Comparison of ENCODE assay signal across 9 mouse cellular contexts in the genomic region with DNA sequence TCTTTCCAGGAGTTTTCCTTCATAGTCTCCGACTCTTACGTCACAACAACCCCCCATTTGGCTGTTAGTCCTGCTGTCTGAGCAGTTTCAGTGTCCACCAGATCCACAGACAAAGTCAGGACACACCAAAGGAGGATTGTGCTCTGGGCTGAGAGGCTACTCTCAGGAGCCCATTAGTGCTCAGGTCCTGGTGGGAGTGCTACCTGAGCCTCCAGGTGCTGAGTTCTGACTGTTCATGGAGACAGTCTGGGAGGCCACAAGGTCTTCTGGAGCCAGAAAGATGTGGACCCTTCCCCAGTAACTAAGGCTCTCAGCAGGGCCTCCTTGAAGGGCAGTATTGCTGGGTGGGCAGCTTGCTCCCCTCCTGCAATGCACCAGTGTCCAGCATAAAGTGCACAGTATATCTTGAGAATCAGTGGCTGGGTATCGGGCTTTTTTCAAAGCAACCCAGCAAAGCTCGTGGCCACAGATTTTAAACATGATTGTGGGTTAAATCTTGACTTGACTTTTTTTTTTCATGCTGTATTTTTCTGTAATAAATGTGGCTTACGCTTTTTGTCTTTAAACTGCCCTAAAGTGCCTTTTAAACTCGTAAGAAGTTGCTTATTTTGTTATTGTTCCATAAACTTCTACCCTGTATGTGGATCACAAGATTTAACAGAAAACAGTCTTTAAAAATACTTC. TPM values are rescaled to one million over a fixed set of nuclear protein-coding genes. Genes with fewer than 3 reads are reported as not detected.
DNase-seq lines count a peak whose midpoint lies in the region; ATAC-seq and TF ChIP-seq lines count a peak whose summit lies in the region.
"Had no signal": no experiment of that assay in that cellular context is flagged by ENCODE, and none has a peak within 500 bp of the region (broad histone marks: within the 10 kb centered on the region; RNA-seq: fewer than 3 reads in every experiment).

No protein-coding gene starts in this region.

- H3K9ac ChIP-seq in kidney, embryonic 14.5 days (ENCODE audit: low read depth, low read length), result no peak overlapping the region
- peak overlapping the region; percentile 45 for H3K9ac ChIP-seq in MEL (ENCODE audit: control insufficient read depth, low read depth, low read length, poor library complexity, severe bottlenecking)
- 0 out of 2 replicates have a peak overlapping the region, but pooled peaks have one; percentile 36 for H3K9ac ChIP-seq in embryonic facial prominence, embryonic 13.5 days
- H3K9ac ChIP-seq in liver, embryonic 14.5 days (replicated peaks), result no peak overlapping the region

- no peak for ATAC-seq in kidney, embryonic 14.5 days (ENCODE audit: low FRiP score, low TSS enrichment)
- ATAC-seq in embryonic facial prominence, embryonic 13.5 days (ENCODE audit: insufficient number of reproducible peaks, insufficient read depth, low FRiP score, low TSS enrichment, low read depth), result no peak
- no peak for ATAC-seq in liver, embryonic 14.5 days (ENCODE audit: insufficient read depth)

- no peak for TF ChIP-seq RAD21 in MEL (IDR thresholded peaks at IDR 0.05; ENCODE audit: low read depth, low read length)

- no peak overlapping the region for H3K4me3 ChIP-seq in kidney, embryonic 14.5 days (ENCODE audit: low read length)
- peak overlapping the region; percentile 33 to 64 for H3K4me3 ChIP-seq in MEL (ENCODE audit: control insufficient read depth in 1 of 2, insufficient read depth in 1 of 2, low read depth in 2 of 2, low read length in 2 of 2)
- no peak overlapping the region for H3K4me3 ChIP-seq in embryonic facial prominence, embryonic 13.5 days
- no peak overlapping the region for H3K4me3 ChIP-seq in liver, embryonic 14.5 days (ENCODE audit: insufficient read depth in 1 of 2, low read depth in 2 of 2, low read length in 2 of 2)

- TF ChIP-seq POLR2A in MEL (IDR thresholded peaks at IDR 0.05; ENCODE audit: control insufficient read depth in 1 of 2, insufficient read depth in 1 of 2, low read depth in 1 of 2, low read length in 2 of 2, poor library complexity in 1 of 2), result no peak

- no peaks in the 10 kb centered on the region for H3K9me3 ChIP-seq in kidney, embryonic 14.5 days (ENCODE audit: control insufficient read depth, low read length)
- H3K9me3 ChIP-seq in MEL (replicated peaks; ENCODE audit: insufficient read depth, low read length), result no peaks in the 10 kb centered on the region
- H3K9me3 ChIP-seq in embryonic facial prominence, embryonic 13.5 days, result no peaks in the 10 kb centered on the region
- no peaks in the 10 kb centered on the region for H3K9me3 ChIP-seq in liver, embryonic 14.5 days (ENCODE audit: control insufficient read depth, low read length)

- H3K79me2 ChIP-seq in MEL (ENCODE audit: control insufficient read depth, insufficient read depth, low read length, poor library complexity), result no peaks in the 10 kb centered on the region

- 39% methylated on average over 6 of the region's 6 CpGs for WGBS in kidney, embryonic 14.5 days
- WGBS in embryonic facial prominence, embryonic 13.5 days, result 37% methylated on average over 6 of the region's 6 CpGs
- WGBS in liver, embryonic 14.5 days (ENCODE audit: insufficient replicate concordance), result 46% methylated on average over 6 of the region's 6 CpGs

- H3K27ac ChIP-seq in kidney, embryonic 14.5 days (ENCODE audit: low read depth, low read length), result peak overlapping the region; percentile 76
- H3K27ac ChIP-seq in MEL (ENCODE audit: control insufficient read depth, low read depth, low read length), result peak overlapping the region; percentile 68
- peak overlapping the region; percentile 95 for H3K27ac ChIP-seq in embryonic facial prominence, embryonic 13.5 days
- no peak overlapping the region for H3K27ac ChIP-seq in liver, embryonic 14.5 days

- H3K4me2 ChIP-seq in kidney, embryonic 14.5 days (replicated peaks; ENCODE audit: low read depth, low read length), result no peak overlapping the region
- H3K4me2 ChIP-seq in embryonic facial prominence, embryonic 13.5 days, result peak overlapping the region; percentile 42
- H3K4me2 ChIP-seq in liver, embryonic 14.5 days (ENCODE audit: low read depth), result peak overlapping the region; percentile 46

- peaks cover 43% of the 10 kb centered on the region for H3K4me1 ChIP-seq in kidney, embryonic 14.5 days (ENCODE audit: control insufficient read depth, insufficient read depth, low read length)
- H3K4me1 ChIP-seq in MEL (ENCODE audit: control insufficient read depth in 1 of 2, insufficient read depth in 2 of 2, low read length in 2 of 2), result peaks cover 10 to 22% of the 10 kb centered on the region in 2 experiments
- peaks cover 86% of the 10 kb centered on the region for H3K4me1 ChIP-seq in embryonic facial prominence, embryonic 13.5 days
- H3K4me1 ChIP-seq in liver, embryonic 14.5 days (replicated peaks; ENCODE audit: control insufficient read depth in 2 of 2, insufficient read depth in 2 of 2, low read length in 1 of 2), result peaks cover 27 to 57% of the 10 kb centered on the region in 2 experiments

- TF ChIP-seq EP300 in MEL (IDR thresholded peaks at IDR 0.05; ENCODE audit: low read depth in 1 of 2, low read length in 2 of 2), result no peak; a peak in 1 of 4 replicates
- no peak for TF ChIP-seq EP300 in liver, embryonic 14.5 days (IDR thresholded peaks at IDR 0.05; ENCODE audit: low read depth)

- TF ChIP-seq CTCF in MEL (IDR thresholded peaks at IDR 0.05 in 2 of 3, conservative IDR thresholded peaks at IDR 0.05 in 1 of 3; ENCODE audit: control insufficient read depth in 1 of 3, insufficient read depth in 1 of 3, low read depth in 2 of 3, low read length in 3 of 3, poor library complexity in 1 of 3, severe bottlenecking in 1 of 3), result no peak
- TF ChIP-seq CTCF in liver, embryonic 14.5 days (IDR thresholded peaks at IDR 0.05; ENCODE audit: low read depth), result no peak

- no peaks in the 10 kb centered on the region for H3K36me3 ChIP-seq in kidney, embryonic 14.5 days (ENCODE audit: control insufficient read depth, insufficient read depth, low read length)
- peaks cover 0 to 25% of the 10 kb centered on the region in 2 experiments; a peak in 2 of 4 replicates for H3K36me3 ChIP-seq in MEL (ENCODE audit: control insufficient read depth in 1 of 2, insufficient read depth in 2 of 2, low read length in 2 of 2)
- no peaks in the 10 kb centered on the region for H3K36me3 ChIP-seq in embryonic facial prominence, embryonic 13.5 days
- no peaks in the 10 kb centered on the region; the same call in 1 of the 2 replicates for H3K36me3 ChIP-seq in liver, embryonic 14.5 days (replicated peaks; ENCODE audit: control insufficient read depth, insufficient read depth, low read depth)

- H3K27me3 ChIP-seq in kidney, embryonic 14.5 days (ENCODE audit: control insufficient read depth, insufficient read depth, low read length), result no peaks in the 10 kb centered on the region
- H3K27me3 ChIP-seq in MEL (ENCODE audit: control insufficient read depth in 1 of 2, insufficient read depth in 2 of 2, low read length in 2 of 2), result no peaks in the 10 kb centered on the region
- H3K27me3 ChIP-seq in embryonic facial prominence, embryonic 13.5 days, result no peaks in the 10 kb centered on the region
- no peaks in the 10 kb centered on the region for H3K27me3 ChIP-seq in liver, embryonic 14.5 days (ENCODE audit: control insufficient read depth, insufficient read depth, low read length)
- H3K27me3 ChIP-seq: Patski had no signal

- DNase-seq in kidney, adult 8-10 months, result no peak
- peak; percentile 27 for DNase-seq in MEL (ENCODE audit: low read depth, low spot score)
- DNase-seq in liver, embryonic 14.5 days (ENCODE audit: low read depth in 3 of 3, low spot score in 3 of 3), result no peak
- DNase-seq in embryo, embryonic 10.5 days (ENCODE audit: low spot score), result no peak
- no peak for DNase-seq in thymus, postnatal 4 days
- no peak for DNase-seq in frontal cortex, adult 2 months (ENCODE audit: extremely low spot score in 1 of 2, low spot score in 1 of 2)

TF ChIP-seq in MEL, 35 proteins besides CTCF, POLR2A, EP300 and RAD21:
- TF ChIP-seq ETS1 (IDR thresholded peaks at IDR 0.05; ENCODE audit: low read depth, low read length) (no peak), ZNF384 (IDR thresholded peaks at IDR 0.05; ENCODE audit: low read depth, low read length) (peak; percentile 74), RCOR1 (IDR thresholded peaks at IDR 0.05; ENCODE audit: low read depth, low read length) (peak; percentile 83), USF2 (IDR thresholded peaks at IDR 0.05; ENCODE audit: borderline replicate concordance in 1 of 2, insufficient read depth in 1 of 2, low read depth in 1 of 2, low read length in 2 of 2) (no peak)

RNA-seq across cellular contexts. Expression of gene Serinc5, which starts 25.5 kb away (rescaled TPM):
- 7.4 and 18.0 TPM in 2 replicates for polyA plus RNA-seq in kidney, embryonic 14.5 days (2014; fragmentation: Nextera tagmentation; extraction: Ambion mirVana)
- 3.9 and 4.0 TPM in 2 replicates for total RNA-seq in MEL (2012; rRNA removed)
- 1 to 10 TPM in 1 of 2 experiments, not detected in 1; 8.8 TPM for polyA plus RNA-seq in MEL (2012; ENCODE audit: insufficient read depth in 1 of 2, insufficient read length in 2 of 2, low read depth in 1 of 2, low replicate concordance in 2 of 2, missing spikeins in 1 of 2)
- 9.4 and 13.0 TPM in 2 replicates for polyA plus RNA-seq in embryonic facial prominence, embryonic 13.5 days (2015; fragmentation: Nextera tagmentation; extraction: Ambion mirVana)
- polyA plus RNA-seq in liver, embryonic 14.5 days (2012; rRNA removed), result 15.2 and 17.9 TPM in 2 replicates
- 14.2 and 16.8 TPM in 2 replicates for polyA plus RNA-seq in liver, embryonic 14.5 days (2014; fragmentation: Nextera tagmentation; extraction: Ambion mirVana)
- 65.6 and 75.2 TPM in 2 replicates for polyA plus RNA-seq in frontal cortex, adult 2 months (2012; rRNA removed)

Comparison
In these comparisons a context has a peak if more than half of its experiments do, and no peak if none do; other contexts are left out.
1. H3K4me3 ChIP-seq: peak in MEL (2 of 2); none in kidney, embryonic 14.5 days (single experiment), embryonic facial prominence, embryonic 13.5 days (single experiment) and liver, embryonic 14.5 days (0 of 2).
2. H3K9ac ChIP-seq: peak in MEL (single experiment) and embryonic facial prominence, embryonic 13.5 days (single experiment); none in kidney, embryonic 14.5 days (single experiment) and liver, embryonic 14.5 days (single experiment).